Mouse (Mus musculus): ENCODE measurements around the gene Rarb.

Rarb gene

GRCm38 (mm10) chr14:16434396-16435171 lies 384.4 kb downstream of the Rarb start:
- peak; percentile 41 to 67 for DNase-seq (ENCODE audit: low spot score in 2 of 2)

- peak in 1 of 2 experiments; percentile 32 for DNase-seq (ENCODE audit: low spot score in 2 of 2)
Measured at GRCm38 (mm10) chr14:16433206-16433605, 385.8 kb downstream of the Rarb start.

DNA sequence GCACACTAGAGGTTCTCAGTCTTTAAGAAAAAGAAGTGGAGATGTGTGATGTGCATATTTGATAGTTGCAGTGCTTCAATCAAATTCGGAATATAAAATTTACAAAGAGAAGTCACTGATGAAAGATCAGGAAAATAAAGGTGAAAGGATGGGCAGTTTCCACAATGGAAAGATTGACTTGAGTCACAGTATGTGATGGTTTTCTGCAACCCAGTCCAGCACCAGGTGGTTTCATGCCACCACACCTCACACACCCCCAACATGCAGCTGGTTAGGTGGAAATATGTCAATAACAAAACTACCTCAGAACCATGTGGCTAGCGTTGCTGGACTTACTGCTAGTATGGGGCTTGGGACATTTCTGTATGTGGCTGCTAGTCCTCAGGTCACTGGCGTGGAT lies 386.4 kb downstream of the Rarb start:
- DNase-seq (ENCODE audit: low spot score in 2 of 2): no peak

- no peak for DNase-seq (ENCODE audit: low spot score in 2 of 2)
Measured at GRCm38 (mm10) chr14:16431941-16432499, 386.9 kb downstream of the Rarb start.

- no peak for DNase-seq (ENCODE audit: low spot score in 2 of 2)
Measured at GRCm38 (mm10) chr14:16427569-16427968, 391.4 kb downstream of the Rarb start.

GRCm38 (mm10) chr14:16414163-16414562 lies 404.8 kb downstream of the Rarb start:
- no peak for DNase-seq (ENCODE audit: low spot score in 2 of 2)

DNA sequence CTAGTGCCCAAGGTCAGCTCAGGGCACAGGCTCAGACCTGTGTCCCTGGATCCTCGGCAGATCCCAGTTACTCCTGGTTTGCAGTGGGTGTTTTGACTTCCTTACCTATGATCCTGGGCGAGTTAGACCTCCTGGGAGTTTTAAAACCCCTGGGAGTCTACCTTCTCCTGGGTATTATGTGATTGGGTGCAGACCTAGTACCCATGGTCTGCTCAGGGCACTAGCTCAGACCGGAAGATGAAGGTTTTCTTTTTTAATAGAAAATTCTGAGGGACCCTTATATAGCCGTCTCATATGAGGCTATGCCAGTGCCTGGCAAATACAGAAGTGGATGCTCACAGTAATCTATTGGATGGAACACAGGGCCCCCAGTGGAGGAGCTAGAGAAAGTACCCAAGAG lies 413.8 kb downstream of the Rarb start:
- no peak for DNase-seq (ENCODE audit: low spot score in 2 of 2)

DNA sequence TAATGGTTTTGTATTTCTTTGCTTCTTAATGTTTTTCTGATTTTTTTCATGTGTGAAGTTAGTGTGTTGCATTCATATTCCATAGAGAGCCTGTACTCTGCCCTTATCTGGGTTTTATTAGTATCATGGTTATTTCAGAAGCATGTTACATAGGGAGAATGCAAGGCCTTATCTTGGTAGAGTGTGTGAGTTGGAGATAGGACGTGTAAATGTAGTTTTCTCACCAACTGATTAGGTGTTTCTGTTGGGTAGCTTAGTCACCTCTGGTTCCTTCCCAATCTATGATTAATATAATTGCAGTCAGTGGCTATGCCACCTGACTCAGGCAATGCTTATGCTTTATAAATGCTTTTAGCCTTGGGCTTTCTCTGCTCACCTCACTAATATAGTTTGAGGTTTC lies 434.2 kb downstream of the Rarb start:
- no peak for DNase-seq (ENCODE audit: low spot score in 2 of 2)
